Mouse (Mus musculus): ENCODE measurements at regions not wholly inside any gene's neighbourhood (a gene's known extent, or its start where the extent isn't known, plus 50 kb on each side); places are given as distances from the start of the nearest gene placed in this dataset.

DNA sequence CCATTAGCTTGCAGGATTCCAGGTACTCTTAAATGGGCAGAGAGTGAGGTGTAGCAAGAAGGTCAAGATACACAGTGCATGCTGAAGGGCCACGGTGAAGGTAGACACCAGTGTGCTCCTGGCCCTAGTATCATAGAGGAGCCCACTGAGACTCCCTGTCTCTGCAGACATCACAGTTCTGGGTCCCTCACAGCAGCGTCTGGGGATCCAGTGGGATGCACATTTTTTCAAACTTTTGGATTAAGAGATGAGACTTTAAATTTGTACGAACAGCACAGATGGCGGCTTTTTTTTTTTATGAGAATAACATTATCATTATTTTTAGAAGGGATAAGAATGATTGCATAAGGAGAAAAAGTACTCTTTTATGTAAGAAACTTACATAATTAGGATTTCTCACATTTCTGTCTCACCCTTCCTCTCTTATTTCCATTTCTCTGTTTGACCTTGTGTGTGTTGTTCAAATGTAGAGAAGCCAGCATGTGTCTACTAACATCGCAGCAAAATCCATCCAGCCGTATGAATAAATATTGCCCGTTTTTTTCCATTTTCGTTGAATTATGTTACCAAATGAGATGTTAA lies 441.8 kb upstream of the Tmem132c start:
- H3K27ac ChIP-seq (ENCODE audit: insufficient read depth, low read depth), result no peak overlapping the region
- no peaks in the 10 kb centered on the region for H3K36me3 ChIP-seq (replicated peaks in 1 of 2; ENCODE audit: control insufficient read depth in 1 of 2, insufficient read depth in 1 of 2, low read length in 1 of 2)
- H3K79me2 ChIP-seq (replicated peaks; ENCODE audit: control insufficient read depth, extremely low read depth, insufficient read depth, poor library complexity, severe bottlenecking), result no peaks in the 10 kb centered on the region
- no peak overlapping the region for H3K9ac ChIP-seq (ENCODE audit: insufficient read depth, low read depth)
- no peaks in the 10 kb centered on the region for H3K4me1 ChIP-seq (ENCODE audit: control insufficient read depth in 1 of 2, insufficient read depth in 2 of 2)
- H3K27me3 ChIP-seq (replicated peaks), result no peaks in the 10 kb centered on the region
- peaks cover 65% of the 10 kb centered on the region for H3K9me3 ChIP-seq (replicated peaks; ENCODE audit: low read length)
- no peak for DNase-seq (ENCODE audit: extremely low read depth)
- no peak for TF ChIP-seq GABPA (IDR thresholded peaks at IDR 0.05; ENCODE audit: insufficient replicate concordance, low read depth, low read length)
- no peak for TF ChIP-seq MAZ (IDR thresholded peaks at IDR 0.05; ENCODE audit: low read depth, low read length)
- no peak for TF ChIP-seq TCF12 (IDR thresholded peaks at IDR 0.05; ENCODE audit: low read depth, low read length)
- no peak for TF ChIP-seq ELF1 (IDR thresholded peaks at IDR 0.05; ENCODE audit: low read depth, low read length)
- no peak for TF ChIP-seq CTCF (conservative IDR thresholded peaks at IDR 0.05 in 1 of 2, IDR thresholded peaks at IDR 0.05 in 1 of 2; ENCODE audit: low read depth in 2 of 2, low read length in 2 of 2)
- TF ChIP-seq USF2 (conservative IDR thresholded peaks at IDR 0.05; ENCODE audit: low read depth, low read length), result no peak
- TF ChIP-seq MAX (IDR thresholded peaks at IDR 0.05; ENCODE audit: low read length), result no peak
- no peak for TF ChIP-seq NELFE (IDR thresholded peaks at IDR 0.05; ENCODE audit: low read depth, low read length)
- no peak for TF ChIP-seq HCFC1 (IDR thresholded peaks at IDR 0.05; ENCODE audit: low read depth, low read length)
- no peak for TF ChIP-seq POLR2AphosphoS2 (IDR thresholded peaks at IDR 0.05; ENCODE audit: low read depth, low read length)
- H3K4me3 ChIP-seq (replicated peaks in 1 of 3; ENCODE audit: low read depth in 2 of 3, low read length in 2 of 3, poor library complexity in 1 of 3), result no peak overlapping the region
- no peak overlapping the region for H3K4me2 ChIP-seq (ENCODE audit: insufficient read depth, low read depth, poor library complexity, severe bottlenecking)
- in situ Hi-C loops (cut with MboI; ENCODE audit: low pct_ligation_motif_present, low pct_unique_long_range_greater_than_20kb, low sequenced_read_pairs) (no loop called here), dilution Hi-C loops (cut with MboI; ENCODE audit: extremely low pct_ligation_motif_present, extremely low pct_unique_long_range_greater_than_20kb, low sequenced_read_pairs) (no loop called here)

DNA sequence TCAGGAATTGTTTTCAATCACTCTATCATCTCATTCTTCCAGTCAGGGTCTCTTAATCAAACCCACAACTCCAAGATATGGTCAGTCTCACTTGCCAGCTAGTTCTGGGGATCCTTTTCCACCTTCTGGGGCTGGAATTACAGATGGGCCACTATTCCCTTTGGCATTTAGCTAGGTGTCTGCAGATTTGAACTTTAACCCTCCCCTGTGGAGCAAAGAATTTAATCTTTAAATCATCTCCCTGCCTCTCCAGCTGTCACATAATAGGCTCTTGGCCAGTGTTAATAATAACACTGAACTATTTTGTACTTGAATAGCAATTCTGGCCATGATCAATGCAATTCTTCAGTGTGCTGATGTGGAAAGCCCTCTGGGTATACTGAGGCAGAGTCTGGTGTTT lies 435.0 kb upstream of the Tmem132c start:
- dilution Hi-C loops (cut with MboI; ENCODE audit: extremely low pct_ligation_motif_present, extremely low pct_unique_long_range_greater_than_20kb, low sequenced_read_pairs), result no loop called here

GRCm38 (mm10) chr5:126816069-126816468 lies 425.5 kb upstream of the Tmem132c start:
- peaks cover 46% of the 10 kb centered on the region for H3K9me3 ChIP-seq (replicated peaks; ENCODE audit: low read length)
- in situ Hi-C loops (cut with MboI; ENCODE audit: low pct_ligation_motif_present, low pct_unique_long_range_greater_than_20kb, low sequenced_read_pairs), result no loop called here
- H3K9ac ChIP-seq (ENCODE audit: insufficient read depth, low read depth), result no peak overlapping the region
- TF ChIP-seq USF1 (IDR thresholded peaks at IDR 0.05; ENCODE audit: low read depth, low read length) (no peak), MAFK (IDR thresholded peaks at IDR 0.05; ENCODE audit: insufficient replicate concordance, low read length) (no peak), UBTF (IDR thresholded peaks at IDR 0.05; ENCODE audit: low read depth, low read length) (no peak), CHD2 (IDR thresholded peaks at IDR 0.05; ENCODE audit: low read length) (no peak), CHD1 (IDR thresholded peaks at IDR 0.05; ENCODE audit: low read depth, low read length) (no peak), USF2 (conservative IDR thresholded peaks at IDR 0.05; ENCODE audit: low read depth, low read length) (no peak), JUND (conservative IDR thresholded peaks at IDR 0.05; ENCODE audit: low read depth, low read length) (no peak), ZNF384 (IDR thresholded peaks at IDR 0.05; ENCODE audit: low read depth, low read length) (no peak), POLR2AphosphoS2 (IDR thresholded peaks at IDR 0.05; ENCODE audit: low read depth, low read length) (no peak), MEF2A (IDR thresholded peaks at IDR 0.05; ENCODE audit: borderline replicate concordance, low read depth, low read length) (no peak), SIN3A (IDR thresholded peaks at IDR 0.05; ENCODE audit: low read length) (no peak), RCOR1 (conservative IDR thresholded peaks at IDR 0.05; ENCODE audit: low read depth, low read length) (no peak), PAX5 (IDR thresholded peaks at IDR 0.05; ENCODE audit: low read length) (no peak), ELF1 (IDR thresholded peaks at IDR 0.05; ENCODE audit: low read depth, low read length) (no peak), ZKSCAN1 (IDR thresholded peaks at IDR 0.05; ENCODE audit: borderline replicate concordance, low read depth, low read length) (no peak), MAZ (IDR thresholded peaks at IDR 0.05; ENCODE audit: low read depth, low read length) (no peak)
- H3K27ac ChIP-seq (ENCODE audit: insufficient read depth, low read depth), result no peak overlapping the region
- no peaks in the 10 kb centered on the region for H3K4me1 ChIP-seq (ENCODE audit: control insufficient read depth in 1 of 2, insufficient read depth in 2 of 2)
- H3K27me3 ChIP-seq (replicated peaks), result no peaks in the 10 kb centered on the region
- H3K4me3 ChIP-seq (replicated peaks in 1 of 3; ENCODE audit: low read depth in 2 of 3, low read length in 2 of 3, poor library complexity in 1 of 3), result no peak overlapping the region
- no peaks in the 10 kb centered on the region for H3K36me3 ChIP-seq (replicated peaks in 1 of 2; ENCODE audit: control insufficient read depth in 1 of 2, insufficient read depth in 1 of 2, low read length in 1 of 2)
- H3K4me2 ChIP-seq (ENCODE audit: insufficient read depth, low read depth, poor library complexity, severe bottlenecking), result no peak overlapping the region
- dilution Hi-C loops (cut with MboI; ENCODE audit: extremely low pct_ligation_motif_present, extremely low pct_unique_long_range_greater_than_20kb, low sequenced_read_pairs), result no loop called here
- DNase-seq (ENCODE audit: extremely low read depth), result no peak
- H3K79me2 ChIP-seq (replicated peaks; ENCODE audit: control insufficient read depth, extremely low read depth, insufficient read depth, poor library complexity, severe bottlenecking), result no peaks in the 10 kb centered on the region

More for the DNA sequence above, 435.0 kb upstream of the Tmem132c start:
- no peak for DNase-seq (ENCODE audit: extremely low read depth)
- no peak overlapping the region for H3K4me3 ChIP-seq (replicated peaks in 1 of 3; ENCODE audit: low read depth in 2 of 3, low read length in 2 of 3, poor library complexity in 1 of 3)
- in situ Hi-C loops (cut with MboI; ENCODE audit: low pct_ligation_motif_present, low pct_unique_long_range_greater_than_20kb, low sequenced_read_pairs), result no loop called here
- TF ChIP-seq EP300 (IDR thresholded peaks at IDR 0.05; ENCODE audit: low read length), result no peak
- no peak for TF ChIP-seq BHLHE40 (IDR thresholded peaks at IDR 0.05; ENCODE audit: low read depth, low read length)
- peaks cover 58% of the 10 kb centered on the region for H3K9me3 ChIP-seq (replicated peaks; ENCODE audit: low read length)
- no peak overlapping the region for H3K27ac ChIP-seq (ENCODE audit: insufficient read depth, low read depth)
- no peaks in the 10 kb centered on the region for H3K79me2 ChIP-seq (replicated peaks; ENCODE audit: control insufficient read depth, extremely low read depth, insufficient read depth, poor library complexity, severe bottlenecking)
- H3K9ac ChIP-seq (ENCODE audit: insufficient read depth, low read depth), result no peak overlapping the region
- no peak overlapping the region for H3K4me2 ChIP-seq (ENCODE audit: insufficient read depth, low read depth, poor library complexity, severe bottlenecking)
- no peaks in the 10 kb centered on the region for H3K36me3 ChIP-seq (replicated peaks in 1 of 2; ENCODE audit: control insufficient read depth in 1 of 2, insufficient read depth in 1 of 2, low read length in 1 of 2)
- no peaks in the 10 kb centered on the region for H3K4me1 ChIP-seq (ENCODE audit: control insufficient read depth in 1 of 2, insufficient read depth in 2 of 2)
- no peaks in the 10 kb centered on the region for H3K27me3 ChIP-seq (replicated peaks)

All from CH12.LX (cell line).